Mouse (Mus musculus) yolk sac, embryonic 10.5 days (tissue): ENCODE data around the gene Tas2r131.
"Not testable (repeated sequence)": the region's sequence is repeated elsewhere in the genome, so short reads cannot be mapped to it uniquely, and the experiment has no call there.

Source experiments
- DNase-seq: peaks from one replicate; pipeline ENCODE4 v3.0.0-alpha.2; 2017; ENCODE audit warnings: low spot score

The Tas2r131 gene

DNA sequence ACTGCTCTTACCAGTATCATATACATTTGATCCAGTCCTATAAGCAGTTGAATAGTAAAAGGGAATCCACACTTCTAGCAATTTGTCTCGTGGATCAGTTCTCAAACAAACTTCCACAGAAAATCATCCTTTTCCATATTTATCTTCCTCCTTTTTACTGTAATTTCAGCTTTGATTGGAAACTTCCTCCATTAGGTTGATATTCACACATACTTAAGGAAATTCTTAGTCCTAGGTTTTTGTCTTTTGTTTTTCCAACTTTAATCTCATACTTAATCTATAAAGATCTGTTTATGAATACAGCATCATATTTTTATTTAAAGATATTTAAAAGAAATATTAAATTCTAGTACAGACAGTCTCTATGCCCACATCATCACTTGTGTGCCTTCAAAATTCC is at the start of gene Tas2r131:
Gene Tas2r131 (minus strand): TSS at position 101 of the 400 bp plus-strand sequence.
- no peak for DNase-seq

DNA sequence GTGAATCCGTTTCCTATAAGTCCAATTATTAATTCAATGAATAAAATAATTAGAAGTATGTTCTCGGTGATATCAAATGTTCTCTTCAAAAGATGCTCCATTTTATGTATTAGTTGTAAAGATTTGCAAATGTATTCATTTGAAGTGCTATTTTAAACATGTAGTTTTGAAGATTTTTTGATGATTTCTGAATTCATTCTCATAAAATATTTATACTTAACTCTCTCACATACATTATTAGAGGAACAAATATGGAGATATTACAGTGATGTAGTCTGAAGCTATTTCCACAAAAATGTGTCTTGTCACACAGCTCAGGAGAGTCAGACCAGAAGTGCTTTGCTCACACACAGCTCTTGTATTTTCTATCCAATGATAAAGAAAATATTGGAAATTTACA is 23.1 kb upstream of the Tas2r131 start, which contains the start of gene Tas2r109:
Gene Tas2r109 (minus strand): TSS at position 101 of the 400 bp plus-strand sequence.
- no peak for DNase-seq

DNA sequence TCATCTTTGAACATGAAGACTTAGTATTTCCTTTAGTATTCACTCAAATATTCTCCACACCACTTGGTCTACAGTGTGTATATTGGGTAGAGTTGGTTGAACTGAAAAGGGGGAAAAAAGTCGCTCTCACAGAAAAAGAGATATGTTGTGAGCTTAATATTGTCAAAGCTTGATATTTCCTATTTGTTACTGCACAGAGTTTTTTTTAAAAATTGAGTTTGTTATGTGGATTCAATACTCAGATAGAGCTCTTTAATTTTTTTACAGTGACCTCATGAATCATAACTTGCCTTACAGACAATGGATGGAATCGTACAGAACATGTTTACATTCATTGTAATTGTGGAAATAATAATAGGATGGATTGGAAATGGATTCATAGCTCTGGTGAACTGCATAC is 6.9 kb downstream of the Tas2r131 start, which contains the start of gene Tas2r129:
Gene Tas2r129 (plus strand): TSS at position 301 of the 400 bp plus-strand sequence.
- no peak for DNase-seq

- not testable (repeated sequence) for DNase-seq
Observed at GRCm38 (mm10) chr6:132941376-132941775, 16.3 kb downstream of the Tas2r131 start.

GRCm38 (mm10) chr6:132909351-132909750 is 48.4 kb downstream of the Tas2r131 start, which contains the start of gene Tas2r125:
Tas2r125 (plus strand) TSS chr6:132909651.
- DNase-seq: no peak
